In genomic region chr15:62148680-62149237, GRCm38 (mm10) we compare ENCODE assay signal across 19 mouse cellular contexts.
DNase-seq lines count a peak whose midpoint lies in the region; ATAC-seq lines count a peak whose summit lies in the region.
"Had no signal": no experiment of that assay in that cellular context is flagged by ENCODE, and none has a peak within 500 bp of the region (broad histone marks: within the 10 kb centered on the region; RNA-seq: fewer than 3 reads in every experiment).

No protein-coding gene starts in this region.

- peaks cover 81% of the 10 kb centered on the region for H3K4me1 ChIP-seq in erythroblast, embryonic 14.5 days (ENCODE audit: control insufficient read depth)
- peaks cover 3% of the 10 kb centered on the region; the same call in 1 of the 2 replicates for H3K4me1 ChIP-seq in midbrain, embryonic 11.5 days (ENCODE audit: control insufficient read depth, insufficient read depth, low read length)
- peaks cover 8% of the 10 kb centered on the region for H3K4me1 ChIP-seq in midbrain, embryonic 13.5 days (replicated peaks)
- peaks cover 81% of the 10 kb centered on the region for H3K4me1 ChIP-seq in liver, embryonic 12.5 days

- no peak overlapping the region for H3K27ac ChIP-seq in midbrain, embryonic 11.5 days (ENCODE audit: low read depth, low read length)
- H3K27ac ChIP-seq in midbrain, embryonic 13.5 days: no peak overlapping the region
- H3K27ac ChIP-seq in liver, embryonic 12.5 days: peak overlapping the region; percentile 83
- H3K27ac ChIP-seq: embryonic facial prominence, embryonic 13.5 days; gastrocnemius, adult 2 months; hindbrain, embryonic 14.5 days; neural tube, embryonic 12.5 days had no signal

- 91% methylated on average over 10 of the region's 10 CpGs for WGBS in midbrain, embryonic 11.5 days
- 90% methylated on average over 10 of the region's 10 CpGs for WGBS in midbrain, embryonic 13.5 days
- WGBS in liver, embryonic 12.5 days (ENCODE audit: insufficient replicate concordance): 55% methylated on average over 10 of the region's 10 CpGs

- peak overlapping the region; percentile 9 for H3K4me3 ChIP-seq in erythroblast, embryonic 14.5 days (replicated peaks)
- H3K4me3 ChIP-seq in midbrain, embryonic 11.5 days (ENCODE audit: low read depth, low read length): no peak overlapping the region
- H3K4me3 ChIP-seq in midbrain, embryonic 13.5 days (replicated peaks): no peak overlapping the region
- no peak overlapping the region for H3K4me3 ChIP-seq in liver, embryonic 12.5 days
- H3K4me3 ChIP-seq: embryonic facial prominence, embryonic 13.5 days; gastrocnemius, adult 2 months; neural tube, embryonic 12.5 days had no signal

- no peak for ATAC-seq in erythroblast, adult 5-6 weeks (replicated peaks; ENCODE audit: low FRiP score, poor library complexity, severe bottlenecking)
- no peak for ATAC-seq in midbrain, embryonic 11.5 days (ENCODE audit: low FRiP score)
- ATAC-seq in midbrain, embryonic 13.5 days: no peak
- ATAC-seq in liver, embryonic 12.5 days: peak; percentile 78
- ATAC-seq: CD4-positive, CD25-positive, alpha-beta regulatory T cell, adult 4 months had no signal

- DNase-seq in midbrain, embryonic 11.5 days (ENCODE audit: low spot score, missing footprints): peak; percentile 44
- DNase-seq in lung, postnatal 10 days: no peak
- DNase-seq in spleen, postnatal 10 days (ENCODE audit: low spot score in 2 of 2): no peak
- no peak for DNase-seq in cerebellum, postnatal 25 days
- DNase-seq: adrenal gland, adult 8-10 months; cerebellum, adult 11 months; gastrocnemius, adult 2 months; lung, adult 2 months; lung, postnatal 36 days; thymus, adult 18-20 months; thymus, postnatal 4 days had no signal

- no peaks in the 10 kb centered on the region for H3K9me3 ChIP-seq in erythroblast, embryonic 14.5 days (ENCODE audit: control insufficient read depth, low read length)
- H3K9me3 ChIP-seq in midbrain, embryonic 11.5 days (ENCODE audit: control insufficient read depth, low read length): no peaks in the 10 kb centered on the region
- H3K9me3 ChIP-seq in midbrain, embryonic 13.5 days: no peaks in the 10 kb centered on the region
- no peaks in the 10 kb centered on the region for H3K9me3 ChIP-seq in liver, embryonic 12.5 days (replicated peaks)
- H3K9me3 ChIP-seq: embryonic facial prominence, embryonic 13.5 days; neural tube, embryonic 12.5 days had no signal

- peaks cover 11% of the 10 kb centered on the region for H3K36me3 ChIP-seq in erythroblast, embryonic 14.5 days (ENCODE audit: control insufficient read depth)
- no peaks in the 10 kb centered on the region for H3K36me3 ChIP-seq in midbrain, embryonic 11.5 days (ENCODE audit: control insufficient read depth, insufficient read depth, low read length)
- no peaks in the 10 kb centered on the region for H3K36me3 ChIP-seq in midbrain, embryonic 13.5 days
- no peaks in the 10 kb centered on the region; the same call in 1 of the 2 replicates for H3K36me3 ChIP-seq in liver, embryonic 12.5 days
- H3K36me3 ChIP-seq: embryonic facial prominence, embryonic 13.5 days; neural tube, embryonic 12.5 days had no signal

- H3K4me2 ChIP-seq in midbrain, embryonic 11.5 days: no peak overlapping the region
- no peak overlapping the region for H3K4me2 ChIP-seq in midbrain, embryonic 13.5 days (replicated peaks)
- H3K4me2 ChIP-seq in liver, embryonic 12.5 days: peak overlapping the region; percentile 54
- H3K4me2 ChIP-seq: embryonic facial prominence, embryonic 13.5 days; hindbrain, embryonic 14.5 days; neural tube, embryonic 12.5 days had no signal

- no peak overlapping the region for H3K9ac ChIP-seq in midbrain, embryonic 11.5 days (ENCODE audit: low read length)
- no peak overlapping the region for H3K9ac ChIP-seq in midbrain, embryonic 13.5 days (replicated peaks)
- H3K9ac ChIP-seq in liver, embryonic 12.5 days: peak overlapping the region; percentile 40
- H3K9ac ChIP-seq: embryonic facial prominence, embryonic 13.5 days; hindbrain, embryonic 14.5 days; neural tube, embryonic 12.5 days had no signal

- H3K27me3 ChIP-seq in erythroblast, embryonic 14.5 days (ENCODE audit: control insufficient read depth): no peaks in the 10 kb centered on the region
- H3K27me3 ChIP-seq in midbrain, embryonic 11.5 days (ENCODE audit: control insufficient read depth, insufficient read depth, low read length): no peaks in the 10 kb centered on the region
- no peaks in the 10 kb centered on the region for H3K27me3 ChIP-seq in midbrain, embryonic 13.5 days
- H3K27me3 ChIP-seq in liver, embryonic 12.5 days (replicated peaks): no peaks in the 10 kb centered on the region
- H3K27me3 ChIP-seq: embryonic facial prominence, embryonic 13.5 days; neural tube, embryonic 12.5 days had no signal
